Mouse (Mus musculus) CD4-positive helper T cell, adult 2 months (primary cell): ENCODE measurements around the gene Mndal.
A peak's percentile ranks its signal among the peaks of the same experiment; 100 is the strongest.
"Not testable (repeated sequence)": the region's sequence is repeated elsewhere in the genome, so short reads cannot be mapped to it uniquely, and the experiment has no call there.

Experiments used
- DNase-seq: peaks from one replicate; pipeline ENCODE4 v3.0.0-alpha.2; 2012; ENCODE audit warnings: low read depth, missing footprints, low spot score

Gene Mndal

GRCm38 (mm10) chr1:173889741-173890140 is 52.5 kb downstream of the Mndal start:
- DNase-seq = not testable (repeated sequence)

GRCm38 (mm10) chr1:173887026-173887787 is 55.1 kb downstream of the Mndal start:
- DNase-seq = not testable (repeated sequence)

GRCm38 (mm10) chr1:173880004-173880666 is 62.2 kb downstream of the Mndal start:
- DNase-seq = peak; percentile 41

- DNase-seq = peak; percentile 16
These were observed 62.9 kb downstream of the Mndal start for GRCm38 (mm10) chr1:173879225-173879987.

- DNase-seq = peak; percentile 12
These were observed 64.0 kb downstream of the Mndal start for GRCm38 (mm10) chr1:173878264-173878663.

GRCm38 (mm10) chr1:173877125-173877524 is 65.2 kb downstream of the Mndal start:
- not testable (repeated sequence) for DNase-seq

- DNase-seq = not testable (repeated sequence)
These were observed 73.7 kb downstream of the Mndal start for GRCm38 (mm10) chr1:173868586-173868985.

- DNase-seq = no peak
These were observed 75.8 kb downstream of the Mndal start for GRCm38 (mm10) chr1:173866504-173866903.

GRCm38 (mm10) chr1:173853711-173854110 is 88.6 kb downstream of the Mndal start:
- peak; percentile 6 for DNase-seq

- not testable (repeated sequence) for DNase-seq
These were observed 89.4 kb downstream of the Mndal start for GRCm38 (mm10) chr1:173852853-173853252.

- DNase-seq = not testable (repeated sequence)
These were observed 96.1 kb downstream of the Mndal start for GRCm38 (mm10) chr1:173846193-173846592.

GRCm38 (mm10) chr1:173844754-173845153 is 97.5 kb downstream of the Mndal start:
- no peak for DNase-seq

- DNase-seq = not testable (repeated sequence)
These were observed 120.8 kb downstream of the Mndal start for GRCm38 (mm10) chr1:173821481-173821803.

GRCm38 (mm10) chr1:173820794-173821480 is 121.4 kb downstream of the Mndal start:
- DNase-seq = not testable (repeated sequence)

GRCm38 (mm10) chr1:173809294-173809693 is 133.0 kb downstream of the Mndal start:
- DNase-seq = peak; percentile 14

- not testable (repeated sequence) for DNase-seq
These were observed 139.5 kb downstream of the Mndal start for GRCm38 (mm10) chr1:173802689-173803281.

- DNase-seq = not testable (repeated sequence)
These were observed 140.1 kb downstream of the Mndal start for GRCm38 (mm10) chr1:173802207-173802606.

- not testable (repeated sequence) for DNase-seq
These were observed 140.5 kb downstream of the Mndal start for GRCm38 (mm10) chr1:173801791-173802190.
